Mouse (Mus musculus) limb, embryonic 14.5 days (tissue): ENCODE measurements around the gene Rsph14. TPM values are rescaled to one million over a fixed set of nuclear protein-coding genes. Genes with fewer than 3 reads are reported as not detected.

ENCODE experiments used
- ATAC-seq: fragments of 200-750 bp; cut with Nextera tagmentation; 2 replicates; pipeline ENCODE4 v1.8.0; 2017; ENCODE audit warnings: low read depth, moderate number of reproducible peaks, moderate TSS enrichment; ENCODE audit not compliant: low FRiP score
- DNase-seq: peaks from one replicate; pipeline ENCODE4 v3.0.0-alpha.2; 2015; ENCODE audit warnings: low spot score
- H3K27ac ChIP-seq: fragments of 300-500 bp; sonication (generic); replicated peaks from 2 replicates; pipeline ENCODE4 v1.5.1; 2014; ENCODE audit warnings: low read depth, mild to moderate bottlenecking, low read length, moderate library complexity, mixed read lengths
- H3K27me3 ChIP-seq: fragments of 300-500 bp; sonication (generic); 2 replicates; pipeline ENCODE4 v1.6.1; 2014; ENCODE audit warnings: low read length, mixed read lengths; ENCODE audit not compliant: control insufficient read depth, insufficient read depth
- H3K36me3 ChIP-seq: fragments of 300-500 bp; sonication (generic); 2 replicates; pipeline ENCODE4 v1.6.1; 2014; ENCODE audit warnings: mild to moderate bottlenecking, low read length, moderate library complexity, mixed read lengths; ENCODE audit not compliant: control insufficient read depth, insufficient read depth
- H3K4me1 ChIP-seq: fragments of 300-500 bp; sonication (generic); 2 replicates; pipeline ENCODE4 v1.6.1; 2014; ENCODE audit warnings: antibody characterized with exemption, low read length, mixed read lengths; ENCODE audit not compliant: control insufficient read depth, insufficient read depth
- H3K4me2 ChIP-seq: fragments of 300-500 bp; sonication (generic); replicated peaks from 2 replicates; pipeline ENCODE4 v1.6.1; 2014; ENCODE audit warnings: low read depth, mild to moderate bottlenecking, low read length, moderate library complexity; ENCODE audit not compliant: severe bottlenecking
- H3K4me3 ChIP-seq: fragments of 300-500 bp; sonication (generic); replicated peaks from 2 replicates; pipeline ENCODE4 v1.5.1; 2014; ENCODE audit warnings: low read length
- H3K9ac ChIP-seq: fragments of 300-500 bp; sonication (generic); 2 replicates; pipeline ENCODE4 v1.6.1; 2014; ENCODE audit warnings: mild to moderate bottlenecking, low read depth, low read length, moderate library complexity; ENCODE audit not compliant: severe bottlenecking
- H3K9me3 ChIP-seq: fragments of 300-500 bp; sonication (generic); 2 replicates; pipeline ENCODE4 v1.6.1; 2016; ENCODE audit warnings: low read length; ENCODE audit not compliant: control insufficient read depth
- POLR2A ChIP-seq: fragments of 200-500 bp; IDR thresholded peaks from 2 replicates; pipeline ENCODE4 v1.8.0; 2012; ENCODE audit warnings: inconsistent platforms, mild to moderate bottlenecking, moderate library complexity, borderline replicate concordance; ENCODE audit not compliant: insufficient read depth, insufficient read length; ENCODE audit errors: extremely low read depth
- WGBS: fragments of 180-500 bp; shearing (Covaris S2); extraction: QIAGEN DNeasy Blood & Tissue Kit; methylation state at CpG from one replicate; pipeline ENCODE4 v1.1.7; 2014; 5-methylcytosine and 5-hydroxymethylcytosine counted together
- polyA plus RNA-seq, 2 experiments: library from polyadenylated mRNA; depleted of rRNA in 1 of 2; stranded (reverse) in 1 of 2; unstranded in 1 of 2; fragments of >200 nt; fragmentation: Nextera tagmentation in 1 of 2; extraction: Ambion mirVana in 1 of 2; gene quantifications; 2 replicates each; pipeline versions ENCODE4 v1.2.1 to v1.2.3; 2012 to 2014

Rsph14 gene
- polyA plus RNA-seq, 2 experiments = not detected

- WGBS = 46% methylated on average over 9 of the region's 9 CpGs
These were observed 26.5 kb upstream of the Rsph14 start for GRCm38 (mm10) chr10:75058761-75059395.

DNA sequence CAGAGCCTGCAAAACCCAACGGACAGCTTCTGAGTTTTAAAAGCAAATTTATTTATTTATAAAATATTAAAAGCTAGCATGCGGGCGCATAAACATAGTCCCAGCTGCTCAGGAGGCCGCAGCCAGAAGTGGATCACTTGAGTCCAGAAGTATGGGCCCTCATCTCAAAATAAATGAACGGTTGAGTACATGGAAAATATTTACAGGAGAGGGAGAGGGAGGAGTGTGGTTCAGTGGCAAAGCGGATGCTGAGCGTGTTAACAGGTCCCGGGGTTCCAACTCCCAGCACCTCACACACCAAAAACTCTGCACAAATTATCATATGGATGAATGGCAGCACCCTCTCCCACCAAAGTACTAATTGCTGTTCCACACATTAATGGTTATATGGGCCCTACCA is 25.9 kb upstream of the Rsph14 start:
- no peak for DNase-seq
- WGBS = 77% methylated on average over 8 of the region's 8 CpGs

More at GRCm38 (mm10) chr10:75058761-75059395, 26.5 kb upstream of the Rsph14 start:
- Histone ChIP-seq H3K27me3 (no peaks in the 10 kb centered on the region), H3K9me3 (no peaks in the 10 kb centered on the region), H3K36me3 (no peaks in the 10 kb centered on the region), H3K4me3 (no peak overlapping the region), H3K27ac (no peak overlapping the region), H3K9ac (no peak overlapping the region), H3K4me1 (peaks cover 29% of the 10 kb centered on the region), H3K4me2 (no peak overlapping the region; the same call in 1 of the 2 replicates)
- ATAC-seq (no peak), DNase-seq (no peak)
- TF ChIP-seq POLR2A = no peak

GRCm38 (mm10) chr10:75056255-75056654 is 23.9 kb upstream of the Rsph14 start:
- Histone ChIP-seq H3K27me3 (no peaks in the 10 kb centered on the region), H3K4me2 (no peak overlapping the region), H3K9ac (no peak overlapping the region), H3K36me3 (no peaks in the 10 kb centered on the region), H3K4me3 (no peak overlapping the region), H3K9me3 (no peaks in the 10 kb centered on the region), H3K4me1 (peaks cover 7% of the 10 kb centered on the region; the same call in 1 of the 2 replicates), H3K27ac (no peak overlapping the region)
- ATAC-seq (no peak), DNase-seq (no peak)
- no peak for TF ChIP-seq POLR2A
- 34% methylated on average over 4 of the region's 4 CpGs for WGBS

More for the DNA sequence above, 25.9 kb upstream of the Rsph14 start:
- no peak for TF ChIP-seq POLR2A
- H3K4me1 ChIP-seq = peaks cover 24% of the 10 kb centered on the region
- no peaks in the 10 kb centered on the region for H3K36me3 ChIP-seq
- no peak overlapping the region for H3K4me2 ChIP-seq
- no peaks in the 10 kb centered on the region for H3K9me3 ChIP-seq
- ATAC-seq = no peak
- no peak overlapping the region for H3K9ac ChIP-seq
- H3K27ac ChIP-seq = no peak overlapping the region
- H3K27me3 ChIP-seq = no peaks in the 10 kb centered on the region
- H3K4me3 ChIP-seq = no peak overlapping the region

- 52% methylated on average over 5 of the region's 5 CpGs for WGBS
- DNase-seq = no peak
- Histone ChIP-seq H3K9me3 (no peaks in the 10 kb centered on the region), H3K4me1 (peaks cover 7% of the 10 kb centered on the region; the same call in 1 of the 2 replicates), H3K4me2 (no peak overlapping the region), H3K4me3 (no peak overlapping the region), H3K27ac (no peak overlapping the region), H3K9ac (no peak overlapping the region), H3K27me3 (no peaks in the 10 kb centered on the region), H3K36me3 (no peaks in the 10 kb centered on the region)
- TF ChIP-seq POLR2A = no peak
- no peak for ATAC-seq
These were observed 23.3 kb upstream of the Rsph14 start for GRCm38 (mm10) chr10:75055672-75056071.

GRCm38 (mm10) chr10:75054125-75054524 is 21.7 kb upstream of the Rsph14 start:
- no peak for DNase-seq
- Histone ChIP-seq H3K9me3 (no peaks in the 10 kb centered on the region), H3K27ac (no peak overlapping the region), H3K27me3 (no peaks in the 10 kb centered on the region), H3K36me3 (no peaks in the 10 kb centered on the region), H3K4me2 (no peak overlapping the region), H3K9ac (no peak overlapping the region), H3K4me1 (no peaks in the 10 kb centered on the region), H3K4me3 (no peak overlapping the region)
- no peak for ATAC-seq
- no peak for TF ChIP-seq POLR2A
- 68% methylated on average over 6 of the region's 6 CpGs for WGBS

GRCm38 (mm10) chr10:75053655-75054054 is 21.3 kb upstream of the Rsph14 start:
- WGBS = 81% methylated on average over 4 of the region's 4 CpGs
- Histone ChIP-seq H3K9me3 (no peaks in the 10 kb centered on the region), H3K36me3 (no peaks in the 10 kb centered on the region), H3K27me3 (no peaks in the 10 kb centered on the region), H3K9ac (no peak overlapping the region), H3K4me3 (no peak overlapping the region), H3K4me2 (no peak overlapping the region), H3K27ac (no peak overlapping the region), H3K4me1 (no peaks in the 10 kb centered on the region)
- DNase-seq (no peak), ATAC-seq (no peak)
- TF ChIP-seq POLR2A = no peak
